Mouse (Mus musculus): ENCODE results near the gene Crybg3. TPM values are rescaled to one million over a fixed set of nuclear protein-coding genes. Genes with fewer than 3 reads are reported as not detected.

Crybg3 gene
- 1 to 10 TPM; 4.6 to 6.1 TPM for total RNA-seq (2021)

GRCm38 (mm10) chr16:59600311-59601251 lies at the start of gene Crybg3:
TSS of gene Crybg3 (minus strand) at chr16:59600979.
- peak; percentile 30 to 90 for DNase-seq (ENCODE audit: extremely low spot score in 1 of 2, low spot score in 2 of 2)
- intact Hi-C loops (cut with DNase I): loop anchor here (5.0 kb wide), 1 partner anchor 48 kb away; no protein-coding TSS in a partner anchor

GRCm38 (mm10) chr16:59643766-59644165 lies 43.0 kb upstream of the Crybg3 start:
- intact Hi-C loops (cut with DNase I): no loop called here
- no peak for DNase-seq (ENCODE audit: extremely low spot score in 1 of 2, low spot score in 2 of 2)

GRCm38 (mm10) chr16:59639985-59640384 lies 39.2 kb upstream of the Crybg3 start:
- intact Hi-C loops (cut with DNase I): no loop called here
- no peak for DNase-seq (ENCODE audit: extremely low spot score in 1 of 2, low spot score in 2 of 2)

- DNase-seq (ENCODE audit: extremely low spot score in 1 of 2, low spot score in 2 of 2): peak; percentile 93 to 96
- intact Hi-C loops (cut with DNase I): no loop called here
These were observed 38.4 kb upstream of the Crybg3 start, which contains the start of gene Arl6 for GRCm38 (mm10) chr16:59639102-59639691. TSS of gene Arl6 (minus strand) at chr16:59639391.

GRCm38 (mm10) chr16:59634598-59634997 lies 33.8 kb upstream of the Crybg3 start:
- intact Hi-C loops (cut with DNase I): no loop called here

GRCm38 (mm10) chr16:59621554-59621953 lies 20.8 kb upstream of the Crybg3 start:
- DNase-seq (ENCODE audit: extremely low spot score in 1 of 2, low spot score in 2 of 2): no peak
- intact Hi-C loops (cut with DNase I): no loop called here

More at GRCm38 (mm10) chr16:59634598-59634997, 33.8 kb upstream of the Crybg3 start:
- DNase-seq (ENCODE audit: extremely low spot score in 1 of 2, low spot score in 2 of 2): peak in 1 of 2 experiments; percentile 25

GRCm38 (mm10) chr16:59617167-59617566 lies 16.4 kb upstream of the Crybg3 start:
- DNase-seq (ENCODE audit: extremely low spot score in 1 of 2, low spot score in 2 of 2): peak; percentile 32 to 34
- intact Hi-C loops (cut with DNase I): loop anchor here (5.0 kb wide), 3 partner anchors 80 to 195 kb away; no protein-coding TSS in a partner anchor

- intact Hi-C loops (cut with DNase I): loop anchor here (5.0 kb wide), 3 partner anchors 78 to 193 kb away; no protein-coding TSS in a partner anchor
- DNase-seq (ENCODE audit: extremely low spot score in 1 of 2, low spot score in 2 of 2): no peak
These were observed 14.9 kb upstream of the Crybg3 start for GRCm38 (mm10) chr16:59615675-59616074.

- intact Hi-C loops (cut with DNase I): no loop called here
- no peak for DNase-seq (ENCODE audit: extremely low spot score in 1 of 2, low spot score in 2 of 2)
These were observed 10.0 kb upstream of the Crybg3 start for GRCm38 (mm10) chr16:59610750-59611149.

- intact Hi-C loops (cut with DNase I): loop anchor here (5.0 kb wide), 1 partner anchor 52 kb away; no protein-coding TSS in a partner anchor
These were observed 3.5 kb upstream of the Crybg3 start for GRCm38 (mm10) chr16:59604078-59604781.

GRCm38 (mm10) chr16:59599411-59600265 lies 1.1 kb downstream of the Crybg3 start:
- DNase-seq (ENCODE audit: extremely low spot score in 1 of 2, low spot score in 2 of 2): no peak
- intact Hi-C loops (cut with DNase I): loop anchor here (5.0 kb wide), 1 partner anchor 47 kb away; no protein-coding TSS in a partner anchor

More at GRCm38 (mm10) chr16:59604078-59604781, 3.5 kb upstream of the Crybg3 start:
- DNase-seq (ENCODE audit: extremely low spot score in 1 of 2, low spot score in 2 of 2): no peak

GRCm38 (mm10) chr16:59598997-59599396 lies 1.8 kb downstream of the Crybg3 start:
- intact Hi-C loops (cut with DNase I): no loop called here
- no peak for DNase-seq (ENCODE audit: extremely low spot score in 1 of 2, low spot score in 2 of 2)

- DNase-seq (ENCODE audit: extremely low spot score in 1 of 2, low spot score in 2 of 2): no peak
- intact Hi-C loops (cut with DNase I): no loop called here
These were observed 3.5 kb downstream of the Crybg3 start for GRCm38 (mm10) chr16:59597256-59597655.

GRCm38 (mm10) chr16:59594714-59595113 lies 6.1 kb downstream of the Crybg3 start:
- intact Hi-C loops (cut with DNase I): no loop called here
- DNase-seq (ENCODE audit: extremely low spot score in 1 of 2, low spot score in 2 of 2): no peak

- intact Hi-C loops (cut with DNase I): no loop called here
These were observed 10.0 kb downstream of the Crybg3 start for GRCm38 (mm10) chr16:59590790-59591189.

GRCm38 (mm10) chr16:59588351-59589025 lies 12.3 kb downstream of the Crybg3 start:
- intact Hi-C loops (cut with DNase I): no loop called here
- DNase-seq (ENCODE audit: extremely low spot score in 1 of 2, low spot score in 2 of 2): no peak

More at GRCm38 (mm10) chr16:59590790-59591189, 10.0 kb downstream of the Crybg3 start:
- DNase-seq (ENCODE audit: extremely low spot score in 1 of 2, low spot score in 2 of 2): no peak

- intact Hi-C loops (cut with DNase I): no loop called here
- DNase-seq (ENCODE audit: extremely low spot score in 1 of 2, low spot score in 2 of 2): no peak
These were observed 13.0 kb downstream of the Crybg3 start for GRCm38 (mm10) chr16:59587816-59588215.
